Mouse (Mus musculus) naive thymus-derived CD4-positive, alpha-beta T cell, adult 2 months (primary cell): ENCODE measurements at regions not wholly inside any gene's neighbourhood (a gene's known extent, or its start where the extent isn't known, plus 50 kb on each side); places are given as distances from the start of the nearest gene placed in this dataset.

Experiments
- DNase-seq: peaks from one replicate; pipeline ENCODE4 v3.0.0-alpha.2; 2011; ENCODE audit warnings: low read depth

DNA sequence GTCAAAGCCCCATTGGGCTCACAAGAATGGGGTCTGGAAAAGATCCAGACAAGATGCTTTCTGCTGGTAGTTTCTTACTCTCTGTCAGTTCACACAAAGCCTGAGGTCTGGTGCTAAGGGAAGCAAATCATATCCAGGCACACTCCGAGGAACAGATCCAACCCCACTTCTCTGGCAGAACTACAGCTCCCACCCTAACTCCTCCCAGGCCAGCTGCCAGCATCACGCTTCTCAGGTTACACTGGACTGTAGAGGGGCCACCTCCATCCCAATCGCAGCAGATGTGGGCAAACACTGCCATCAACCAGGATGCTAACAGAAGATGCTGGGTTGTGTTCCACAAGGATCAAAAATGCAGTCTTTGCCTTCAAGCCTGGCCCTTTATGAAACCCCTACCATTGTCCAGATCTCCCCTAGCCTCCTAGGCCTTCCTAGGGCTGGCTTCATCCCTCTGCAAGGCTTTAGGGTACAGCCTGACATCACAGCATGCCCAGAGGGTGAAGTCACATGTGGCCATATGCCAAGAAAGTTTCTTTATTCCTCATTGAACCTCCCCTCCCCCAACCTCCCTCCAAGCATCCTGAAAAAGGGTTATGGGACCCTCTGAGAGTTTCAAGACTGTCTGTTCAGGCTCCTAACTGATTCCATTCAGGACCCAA, 99.6 kb upstream of the 2610301B20Rik start:
- DNase-seq, result no peak

DNA sequence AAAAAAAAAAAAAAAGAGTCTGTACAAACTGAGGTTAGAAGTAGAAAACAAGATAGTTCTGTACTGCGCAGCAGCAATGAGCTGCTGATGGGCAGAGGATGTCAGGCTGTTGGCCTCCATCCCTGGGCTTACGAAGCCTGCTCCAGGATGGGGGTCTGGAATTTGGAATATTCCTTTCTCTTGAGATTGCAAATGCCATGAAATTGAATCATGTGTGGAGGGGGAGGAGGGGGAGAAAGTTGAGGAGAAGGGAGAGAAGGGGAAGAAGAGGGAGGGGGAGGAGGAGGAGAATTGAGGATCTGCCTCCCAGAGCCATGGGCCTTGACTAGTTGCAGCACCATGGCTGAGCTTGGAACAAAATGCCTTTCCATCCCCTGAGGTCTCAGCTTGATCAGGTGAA, 87.6 kb upstream of the 2610301B20Rik start:
- no peak for DNase-seq

DNA sequence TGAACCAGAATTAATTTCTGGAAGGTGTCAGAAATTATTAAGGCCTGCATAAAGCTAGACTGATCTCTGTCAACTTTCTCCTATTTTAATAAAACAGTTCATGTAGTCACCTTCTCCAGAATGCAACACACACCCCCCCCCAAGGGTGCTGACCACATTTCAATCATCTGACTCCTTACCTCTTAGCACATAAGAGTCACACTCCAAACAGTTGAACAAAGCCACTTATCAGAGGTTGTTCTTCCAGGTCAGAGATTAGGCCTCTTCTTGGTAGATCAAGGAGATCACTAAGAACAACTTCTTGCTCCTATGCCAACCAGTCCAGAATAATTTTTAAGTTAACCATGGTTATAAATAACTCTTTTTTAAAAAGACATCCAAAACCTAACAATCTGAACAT, 86.0 kb upstream of the 2610301B20Rik start:
- DNase-seq, result no peak

DNA sequence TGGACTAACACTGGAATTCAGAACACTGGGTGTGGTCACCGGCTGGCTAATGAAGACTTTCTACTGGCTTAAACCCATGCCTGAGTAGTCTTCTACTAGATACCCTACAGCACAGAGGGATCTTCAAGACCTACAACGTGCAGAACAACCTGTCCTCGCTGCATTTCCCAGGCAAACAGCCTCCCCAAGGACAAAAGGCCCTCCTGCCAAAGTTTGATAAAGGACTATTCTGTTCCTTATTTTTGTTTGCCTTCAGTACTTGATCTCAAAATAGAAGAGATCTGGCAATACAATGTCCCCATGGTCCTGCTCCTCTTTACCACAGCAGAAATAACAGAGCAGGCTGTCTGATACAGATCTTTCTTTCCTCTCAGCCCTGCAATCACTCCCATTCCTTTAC, 85.2 kb upstream of the 2610301B20Rik start:
- DNase-seq, result no peak

DNA sequence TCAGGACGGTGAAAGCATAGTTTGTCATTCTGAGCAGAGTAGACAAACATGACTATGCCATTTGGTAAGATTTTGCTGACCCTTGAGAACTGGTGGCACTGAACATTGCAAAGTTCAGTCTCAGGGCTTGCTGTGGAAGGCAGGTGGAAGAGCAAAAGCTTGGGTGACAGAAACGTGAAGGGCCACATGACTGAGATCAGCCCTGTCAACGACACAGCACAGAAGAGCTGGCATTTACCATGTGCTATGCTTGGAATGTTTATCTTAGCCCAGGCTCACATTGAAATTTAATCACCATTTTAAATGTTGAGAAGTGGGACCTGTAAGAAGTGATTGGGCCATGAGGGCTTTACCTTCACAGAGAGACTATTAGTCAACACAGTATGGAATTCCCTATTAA, 81.7 kb upstream of the 2610301B20Rik start:
- DNase-seq, result no peak

DNA sequence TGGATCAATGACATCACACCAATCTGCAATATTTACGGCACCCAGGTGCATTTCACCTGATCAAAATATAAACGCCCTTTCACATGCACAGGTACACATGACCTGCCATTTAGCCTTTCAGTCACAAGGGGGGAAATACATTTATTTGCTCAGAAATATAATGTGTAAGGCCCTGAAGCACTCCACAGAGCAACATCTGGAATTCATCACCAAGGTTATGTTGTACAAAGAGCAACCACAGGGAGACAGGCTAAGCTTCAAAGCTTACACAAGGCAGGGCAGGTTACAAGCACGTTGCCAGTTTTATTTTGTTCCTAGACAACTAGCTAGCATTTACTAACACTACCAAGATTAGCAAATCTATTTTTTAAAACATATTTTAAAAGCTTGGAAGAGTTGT, 79.8 kb upstream of the 2610301B20Rik start:
- no peak for DNase-seq

DNA sequence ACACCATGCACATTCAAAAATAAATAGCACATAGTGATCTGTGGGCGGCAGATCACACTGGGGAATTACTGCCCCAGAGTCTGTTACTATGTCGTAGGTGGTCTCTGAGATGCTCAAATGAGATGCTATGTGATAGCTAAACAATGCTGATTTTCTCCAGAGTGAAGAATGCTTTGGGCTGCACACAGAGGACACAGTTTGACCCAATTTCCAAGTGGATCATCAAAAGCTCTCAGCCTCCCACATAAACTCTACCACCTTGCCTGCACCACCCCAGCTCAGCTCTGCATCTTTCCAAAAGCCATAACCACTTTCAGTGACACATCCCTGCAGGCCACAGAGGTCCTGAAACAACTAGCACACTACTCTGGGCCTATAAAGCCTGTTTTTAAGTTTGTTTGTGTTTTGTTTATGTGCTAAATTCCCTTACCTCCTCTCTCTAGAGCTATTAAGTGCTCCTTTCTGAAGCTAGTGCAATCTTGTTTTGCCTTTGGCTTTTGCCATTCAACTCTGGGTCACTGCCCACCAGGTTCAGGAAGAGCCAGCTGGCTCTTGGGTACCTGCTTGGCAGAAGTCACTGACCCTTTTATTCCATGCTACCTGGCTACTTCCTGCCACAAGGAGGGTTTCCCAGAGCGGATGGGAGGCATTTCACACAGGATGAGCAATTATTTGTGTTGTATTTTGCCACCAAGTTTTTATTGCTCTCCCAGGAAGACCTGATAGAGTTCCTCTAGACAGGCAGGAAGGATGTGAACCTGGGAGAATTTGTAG, 73.3 kb upstream of the 2610301B20Rik start:
- no peak for DNase-seq

DNA sequence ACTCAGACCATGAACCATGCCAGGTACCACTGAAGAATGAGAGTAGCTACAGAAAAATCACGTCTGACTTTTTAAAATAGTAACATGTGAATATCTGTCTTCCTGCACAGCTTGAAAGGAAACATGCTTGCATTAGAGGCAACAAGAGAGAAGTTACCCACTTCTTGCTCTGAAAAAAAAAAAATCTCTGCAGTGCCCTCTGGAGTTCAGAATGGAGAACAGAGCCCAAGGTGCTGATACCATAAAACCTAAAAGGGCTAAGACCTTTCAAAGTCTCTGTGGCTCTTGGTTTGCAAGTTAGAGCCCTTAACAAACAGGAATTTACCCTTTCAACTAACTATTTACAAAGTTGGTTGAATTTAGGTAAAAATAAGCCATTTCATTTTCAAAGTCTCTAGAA, 69.6 kb upstream of the 2610301B20Rik start:
- DNase-seq, result peak; percentile 73

DNA sequence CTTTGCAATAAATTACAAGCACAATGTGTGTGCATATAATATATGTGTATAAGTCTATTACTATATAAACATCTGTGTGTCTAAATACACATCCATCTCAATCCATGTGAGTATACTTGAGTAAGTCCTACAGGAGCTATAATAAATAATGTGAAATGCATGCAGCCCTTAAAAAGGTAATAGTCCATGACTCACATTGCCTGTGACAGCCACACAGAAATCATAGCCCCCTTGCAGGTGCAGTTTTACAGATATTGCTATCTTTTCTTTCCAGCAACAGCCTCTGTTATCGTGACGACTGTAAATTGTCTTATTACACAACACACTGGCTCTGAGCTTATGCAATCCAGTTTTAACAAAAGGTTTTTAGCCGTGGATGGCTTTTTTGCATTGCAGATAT, 67.0 kb upstream of the 2610301B20Rik start:
- no peak for DNase-seq

DNA sequence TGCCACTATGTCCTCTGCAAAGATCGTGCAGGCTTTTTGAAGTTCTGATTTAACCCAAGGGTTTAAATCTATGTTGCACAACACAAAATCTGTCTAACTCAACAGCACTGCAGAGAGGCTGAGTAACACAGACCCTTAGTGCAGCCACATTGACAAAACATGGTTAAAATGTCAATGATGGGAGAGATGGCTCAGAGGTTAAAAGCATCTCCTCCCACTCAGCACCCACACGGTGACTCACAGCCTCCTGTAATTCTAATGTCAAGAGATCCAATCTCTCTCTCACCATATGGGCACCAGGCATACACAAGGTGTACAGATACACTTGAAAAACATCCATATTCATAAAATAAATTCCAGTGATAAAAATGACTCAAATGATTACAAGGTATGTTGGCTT, 61.4 kb upstream of the 2610301B20Rik start:
- DNase-seq, result no peak
